Mouse (Mus musculus) forelimb bud, embryonic 11.5 days (tissue): ENCODE measurements around the gene Esyt1.
"Not testable (repeated sequence)": the region's sequence is repeated elsewhere in the genome, so short reads cannot be mapped to it uniquely, and the experiment has no call there.

Source experiments
- DNase-seq: peaks from one replicate; pipeline ENCODE4 v3.0.0-alpha.2; 2012; ENCODE audit warnings: low read depth, low spot score

Esyt1 gene

DNA sequence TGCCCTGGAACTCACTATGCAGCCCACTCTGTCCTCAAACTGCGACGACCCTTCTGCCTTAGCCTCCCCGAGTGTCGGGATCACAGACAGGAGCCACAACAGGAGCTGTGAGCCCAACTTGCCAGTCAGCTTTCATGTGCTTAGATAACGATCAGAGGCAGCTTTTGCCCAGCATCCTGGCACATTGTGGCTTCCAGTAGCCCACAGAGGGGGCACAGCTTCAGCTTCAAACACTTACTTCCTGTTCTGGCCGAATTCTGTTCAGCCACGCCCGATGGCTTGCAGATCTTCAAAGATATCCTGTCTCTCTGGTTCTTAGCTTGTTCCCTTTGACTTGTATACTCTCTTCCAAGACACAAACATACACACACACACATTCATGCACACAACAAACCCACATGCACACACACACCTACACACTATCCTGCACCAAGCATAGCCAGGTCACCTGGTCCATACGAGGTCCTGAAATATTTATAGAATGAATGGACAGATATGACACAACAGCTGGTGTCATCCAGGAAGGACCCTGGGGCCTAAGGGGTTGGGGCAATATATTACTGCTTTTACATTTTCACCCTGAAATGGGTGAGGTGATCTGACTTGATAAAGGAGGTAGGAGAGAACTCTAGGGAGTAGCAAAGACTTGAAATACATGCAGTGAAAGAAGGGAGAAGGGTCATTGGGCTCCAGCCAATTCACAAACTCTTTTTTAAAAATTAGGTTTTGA is 20.9 kb downstream of the Esyt1 start:
- DNase-seq = no peak

- no peak for DNase-seq
Measured at GRCm38 (mm10) chr10:128504012-128504411, 21.7 kb downstream of the Esyt1 start.

GRCm38 (mm10) chr10:128503532-128503931 is 22.1 kb downstream of the Esyt1 start:
- no peak for DNase-seq

DNA sequence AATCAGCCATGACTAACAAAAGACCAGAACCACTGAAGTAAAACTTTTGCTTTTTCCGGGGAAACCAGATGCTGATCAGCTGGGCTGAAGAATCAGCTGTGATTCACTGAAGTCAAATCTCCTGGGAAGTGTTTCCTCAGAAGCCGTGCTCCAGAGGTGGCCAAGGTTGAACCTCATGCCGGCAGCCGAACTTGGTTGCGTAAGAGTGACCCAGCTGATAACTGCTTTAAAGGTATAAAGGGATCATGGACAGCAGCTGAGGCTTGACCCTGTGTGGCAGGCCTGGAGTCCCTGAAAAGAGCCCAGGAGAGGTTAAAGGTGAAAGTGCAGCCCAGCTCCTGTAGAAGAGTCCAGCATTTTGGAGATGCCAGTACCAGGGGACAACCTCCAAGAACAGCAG is 23.3 kb downstream of the Esyt1 start:
- DNase-seq = no peak

DNA sequence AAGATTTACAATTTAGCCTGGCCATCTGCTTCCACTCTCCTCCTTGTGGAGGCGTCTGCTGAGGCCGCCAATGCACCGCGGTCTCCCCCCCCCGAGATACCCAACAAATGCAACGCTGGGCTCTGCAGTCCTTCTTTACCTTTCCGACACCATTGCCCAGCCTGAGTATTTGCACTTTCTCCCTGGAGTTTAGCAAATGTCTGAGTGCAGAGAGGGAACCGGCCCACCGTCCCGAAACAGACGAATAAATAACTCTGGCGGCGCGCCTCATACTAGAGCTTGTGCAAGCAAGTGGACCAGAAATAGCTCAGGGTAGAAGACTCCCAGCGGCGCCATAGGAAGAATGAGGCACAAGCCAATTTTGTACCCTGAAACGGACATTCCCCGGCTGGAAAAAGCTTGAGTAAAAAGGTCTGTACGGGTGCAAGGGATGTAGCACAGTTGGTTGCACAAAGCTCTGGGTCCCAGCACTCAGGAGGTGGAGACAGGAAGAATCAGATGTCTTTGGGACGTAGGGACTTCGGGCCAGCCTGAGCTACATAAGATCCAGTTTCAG is 26.5 kb downstream of the Esyt1 start:
- DNase-seq = peak; percentile 37

- peak; percentile 96 for DNase-seq
Measured at GRCm38 (mm10) chr10:128498590-128498989, 27.1 kb downstream of the Esyt1 start, which contains the start of gene Myl6b. Myl6b (minus strand) TSS chr10:128498685.

- DNase-seq = no peak
Measured at GRCm38 (mm10) chr10:128497134-128497737, 28.4 kb downstream of the Esyt1 start.

DNA sequence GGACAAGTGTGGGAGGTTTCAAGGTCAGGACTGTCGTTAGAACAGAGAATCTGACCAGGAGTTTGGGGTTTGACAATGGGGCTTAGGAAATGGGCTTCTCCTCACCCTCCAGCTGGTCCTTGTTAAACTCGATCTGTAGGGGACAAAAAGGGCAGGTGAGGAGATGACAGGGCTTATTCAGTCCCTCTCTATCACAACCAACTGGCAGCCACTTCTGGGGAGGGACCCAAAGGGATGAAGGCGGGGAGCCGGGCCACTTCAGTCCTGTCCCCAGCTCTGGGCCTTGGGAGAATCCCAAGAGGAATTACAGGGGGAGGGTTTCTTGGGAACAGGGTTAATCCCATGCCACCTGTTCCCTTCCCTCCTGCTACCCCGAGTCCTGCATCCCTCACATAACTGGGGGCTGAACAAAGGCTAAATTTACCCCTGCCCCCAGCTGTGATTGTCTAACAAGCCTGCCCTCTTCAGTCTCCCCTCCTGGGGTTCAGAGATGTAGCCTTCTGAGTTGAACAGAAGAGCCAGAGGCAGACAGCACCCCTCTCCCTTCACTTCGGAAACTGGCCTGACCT is 29.1 kb downstream of the Esyt1 start:
- no peak for DNase-seq

DNA sequence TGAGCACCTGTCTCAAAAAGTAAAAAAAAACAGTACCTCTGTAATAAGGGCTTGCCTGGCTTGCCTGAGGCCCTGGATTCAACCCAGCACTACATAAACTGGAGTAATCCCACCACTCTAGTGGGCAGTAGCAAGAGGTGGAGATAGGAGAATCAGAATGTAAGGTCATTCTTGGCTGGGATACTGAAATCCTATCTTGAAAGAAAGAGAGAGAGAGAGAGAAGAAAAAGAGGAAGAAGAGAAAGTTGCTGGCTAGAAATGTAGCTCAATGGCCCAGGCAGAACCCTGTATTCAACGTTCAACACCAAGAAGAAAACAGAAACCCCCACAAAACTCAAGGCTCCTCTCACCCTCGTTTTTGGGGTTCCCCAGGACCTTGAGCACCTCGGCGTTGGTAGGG is 29.8 kb downstream of the Esyt1 start:
- DNase-seq = no peak

DNA sequence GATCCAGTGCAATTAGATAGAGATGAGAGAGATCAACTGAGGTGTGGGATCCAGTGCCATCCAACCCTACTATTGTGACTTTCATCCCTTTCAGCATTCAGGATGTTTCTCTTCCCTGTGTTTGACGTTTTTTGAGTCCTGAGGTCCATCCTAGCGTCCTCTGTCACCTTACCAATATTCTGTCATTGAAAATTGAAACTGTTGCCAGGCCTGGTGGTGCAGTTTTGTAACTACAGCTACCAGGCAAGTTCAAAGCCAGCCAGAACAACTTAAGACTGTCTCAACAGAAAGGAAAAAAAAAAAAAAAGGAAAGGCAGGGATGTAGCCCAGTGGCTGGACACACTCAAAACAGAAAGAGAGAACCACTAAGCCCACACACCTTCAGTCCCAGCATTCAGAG is 30.4 kb downstream of the Esyt1 start:
- DNase-seq = no peak

DNA sequence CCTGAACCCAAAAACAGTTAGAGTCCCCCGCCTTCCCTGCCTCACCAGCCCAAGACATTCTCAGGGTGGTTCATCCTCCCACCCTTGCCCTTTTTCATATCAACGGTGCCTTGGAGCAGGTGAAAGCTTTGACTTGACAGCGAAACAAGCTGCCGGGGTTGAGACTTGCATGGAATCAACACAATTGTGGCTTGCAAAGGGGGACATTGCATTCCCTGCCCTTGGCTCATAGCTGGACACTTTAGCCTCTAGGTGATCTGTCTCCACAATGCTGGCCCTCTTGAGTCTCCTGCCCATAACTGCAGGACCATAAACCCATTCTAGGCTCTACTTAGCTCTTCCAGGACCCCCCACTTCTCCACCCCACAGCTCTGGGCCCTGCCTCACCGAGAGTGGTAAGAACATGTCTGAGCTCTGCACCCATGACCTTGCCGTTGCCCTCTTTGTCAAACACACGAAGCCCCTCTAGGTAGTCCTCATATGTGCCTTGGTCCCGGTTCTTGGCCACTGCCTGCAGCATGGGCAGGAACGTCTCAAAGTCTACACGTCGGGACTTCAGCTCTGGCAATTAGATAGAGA is 30.9 kb downstream of the Esyt1 start:
- no peak for DNase-seq

DNA sequence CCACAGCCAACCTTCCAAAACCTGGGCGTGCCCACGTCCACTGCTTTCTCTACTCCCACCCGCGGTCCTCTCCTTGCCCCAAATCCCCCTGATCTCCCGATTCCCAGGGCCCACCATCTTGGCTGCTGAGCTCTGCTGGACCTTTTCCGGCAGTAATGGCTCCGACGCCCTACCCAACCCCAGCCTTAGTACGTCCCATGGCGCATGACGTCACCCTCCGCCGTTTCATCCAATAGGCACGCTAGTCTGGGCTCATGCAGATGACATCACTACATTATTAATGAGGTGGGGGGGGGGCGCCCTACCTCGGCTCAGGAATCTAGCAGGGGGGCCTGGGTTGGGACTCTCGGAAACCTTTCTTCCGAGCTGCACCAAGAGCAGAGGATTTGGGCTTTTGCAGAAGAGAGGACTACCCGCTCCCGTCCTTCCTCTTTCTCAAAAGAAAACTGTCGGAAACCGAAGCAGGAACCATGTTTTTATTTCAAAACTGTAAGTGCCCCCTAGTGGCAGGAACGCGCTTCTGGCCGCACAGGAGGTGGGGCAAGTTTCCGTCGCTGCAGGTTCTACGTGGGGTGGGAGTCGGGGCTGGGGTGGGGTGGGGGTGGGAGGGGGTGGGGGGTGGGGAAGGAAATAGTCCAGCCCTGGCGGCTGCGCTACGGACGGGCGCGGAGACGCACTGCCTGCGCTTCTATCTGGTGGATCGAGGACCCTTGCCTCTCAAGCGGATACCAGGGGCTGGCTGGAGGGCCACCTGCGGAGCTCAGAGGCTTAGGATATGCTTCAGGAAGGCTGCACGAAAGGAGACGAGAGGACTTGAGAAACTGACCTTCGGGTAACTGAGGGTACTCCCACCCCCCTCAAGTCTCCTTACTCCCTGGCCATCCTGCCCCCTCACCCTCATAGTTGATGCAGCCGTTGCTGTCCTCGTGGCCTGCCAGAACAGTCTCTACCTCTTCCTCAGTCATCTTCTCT is 31.7 kb downstream of the Esyt1 start, which contains the start of gene Myl6:
TSS of gene Myl6 (minus strand) at position 451 of the 972 bp plus-strand sequence.
- peak; percentile 99 for DNase-seq

GRCm38 (mm10) chr10:128493319-128493694 is 32.4 kb downstream of the Esyt1 start:
- DNase-seq = no peak

DNA sequence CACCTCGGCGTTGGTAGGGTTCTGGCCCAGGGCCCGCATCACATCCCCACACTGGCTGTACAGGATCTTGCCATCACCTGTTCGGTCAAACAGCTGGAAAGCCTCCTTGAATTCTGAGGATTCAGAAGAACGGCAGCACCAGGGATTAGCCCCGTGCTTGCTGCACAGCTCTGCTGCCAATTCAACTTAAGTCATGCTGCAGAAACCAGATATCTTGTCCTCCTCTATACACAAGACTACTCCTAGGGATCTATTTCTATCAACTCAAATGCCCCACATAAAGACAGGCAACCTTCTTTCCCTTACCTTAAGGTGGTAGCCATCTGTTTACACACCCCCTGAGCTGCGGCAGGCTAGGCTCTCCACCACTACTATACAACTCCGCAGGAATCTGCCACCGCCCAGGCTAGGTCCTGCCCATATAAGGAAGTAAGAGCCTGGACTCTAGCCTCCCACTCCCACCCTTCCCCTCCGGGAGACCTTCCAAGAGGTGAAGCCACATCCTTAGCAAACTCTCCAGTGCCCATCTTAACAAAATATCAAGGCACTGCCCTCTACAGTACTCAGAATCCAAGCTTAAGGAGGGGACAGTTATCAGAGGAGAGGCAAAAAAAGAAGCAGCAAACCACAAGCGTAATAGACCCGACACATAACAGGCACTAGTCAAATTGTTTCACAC is 32.9 kb downstream of the Esyt1 start:
- peak; percentile 36 for DNase-seq

- DNase-seq = not testable (repeated sequence)
Measured at GRCm38 (mm10) chr10:128492051-128492450, 33.6 kb downstream of the Esyt1 start.

DNA sequence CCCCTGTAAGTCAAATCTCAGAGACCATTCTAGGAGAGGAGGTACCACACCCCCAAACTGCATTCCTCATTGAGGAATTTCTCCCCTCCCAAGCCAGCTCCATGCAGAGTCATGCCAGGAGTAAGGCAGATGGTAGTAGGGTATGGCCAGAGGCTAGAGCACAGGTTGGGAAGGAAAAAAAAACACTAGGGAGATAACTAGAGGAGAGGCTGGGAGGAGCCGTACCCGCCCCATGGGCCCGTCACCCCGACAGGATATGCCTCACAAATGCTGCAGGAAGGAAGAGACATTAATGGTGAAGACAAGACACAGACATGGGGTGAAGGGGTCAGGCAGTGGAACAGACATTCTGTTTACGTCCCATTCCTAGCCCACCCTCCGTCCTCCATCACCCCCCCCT is 34.2 kb downstream of the Esyt1 start:
- no peak for DNase-seq

GRCm38 (mm10) chr10:128490912-128491311 is 34.8 kb downstream of the Esyt1 start:
- no peak for DNase-seq

DNA sequence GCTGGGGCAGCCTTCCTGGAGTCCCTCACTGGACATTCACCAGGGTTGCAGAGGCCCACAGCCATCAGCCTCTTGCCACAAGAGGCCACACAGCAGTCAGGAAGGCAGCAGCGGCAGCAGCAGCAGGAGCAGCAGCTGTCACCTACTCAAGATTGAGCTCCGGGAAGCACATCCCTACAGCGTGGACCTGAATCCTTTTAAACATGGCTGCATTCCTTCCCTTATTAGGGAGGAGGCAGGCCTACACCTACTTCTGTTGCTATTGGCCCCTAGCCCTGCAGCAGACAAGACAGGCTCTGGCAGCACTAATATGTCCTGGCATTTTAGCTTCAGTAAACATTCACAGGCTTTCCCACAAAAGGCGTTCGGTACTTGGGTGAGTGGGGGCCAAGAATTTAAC is 35.4 kb downstream of the Esyt1 start:
- DNase-seq = no peak

GRCm38 (mm10) chr10:128489785-128490184 is 35.9 kb downstream of the Esyt1 start:
- no peak for DNase-seq

GRCm38 (mm10) chr10:128489380-128489779 is 36.3 kb downstream of the Esyt1 start:
- DNase-seq = no peak

GRCm38 (mm10) chr10:128488776-128489175 is 36.9 kb downstream of the Esyt1 start:
- no peak for DNase-seq
